Mouse (Mus musculus) cerebellum, adult 2 months (tissue): Measurements from ENCODE around the gene Nedd9.

Source experiments
- CTCF ChIP-seq: fragments of 200-500 bp; IDR thresholded peaks from 2 replicates; pipeline ENCODE4 v1.5.1; 2011; ENCODE audit warnings: low read depth, mild to moderate bottlenecking, control low read depth, low read length, moderate library complexity, borderline replicate concordance; ENCODE audit not compliant: insufficient read depth
- POLR2A ChIP-seq: fragments of 200-500 bp; IDR thresholded peaks from 2 replicates; pipeline ENCODE4 v1.6.1; 2011; ENCODE audit warnings: low read length, control low read depth, borderline replicate concordance; ENCODE audit not compliant: insufficient read depth

GRCm38 (mm10) chr13:41321433-41321832 lies 165.7 kb downstream of the Nedd9 start:
- TF ChIP-seq POLR2A (no peak), CTCF (no peak)
